In the genomic region with DNA sequence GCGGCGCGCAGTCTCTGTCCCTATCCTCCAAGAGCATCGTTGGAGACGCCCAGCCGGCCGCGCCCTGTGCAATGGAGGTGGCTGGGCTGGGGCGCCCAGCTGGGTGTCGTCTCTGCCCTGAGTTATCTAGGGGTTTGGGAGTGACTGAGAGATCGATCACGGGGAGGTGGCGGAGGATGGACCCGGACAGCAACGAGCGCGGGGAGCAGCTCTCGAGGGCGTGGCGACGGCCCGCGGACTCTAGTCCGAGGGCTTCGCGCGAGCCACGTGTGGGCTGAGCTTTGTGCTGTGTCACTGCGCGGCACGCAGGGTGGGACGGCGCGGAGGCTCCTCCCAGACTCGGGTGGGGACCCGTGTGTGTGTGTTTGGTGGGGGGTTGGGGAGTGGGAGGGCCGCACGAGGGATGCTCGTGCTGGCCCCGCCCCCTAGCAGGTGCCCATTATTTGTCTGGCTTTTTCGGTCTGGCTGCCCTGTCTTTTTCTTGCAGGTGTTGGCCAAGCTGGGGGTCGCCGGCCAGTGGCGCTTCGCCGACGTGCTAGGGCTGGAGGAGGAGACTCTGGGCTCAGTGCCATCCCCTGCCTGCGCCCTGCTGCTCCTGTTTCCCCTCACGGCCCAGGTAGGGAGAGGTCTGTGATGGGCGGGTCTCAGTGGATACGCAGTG, we compare ENCODE assay signal across 8 mouse cellular contexts. TPM values are rescaled to one million over a fixed set of nuclear protein-coding genes. Genes with fewer than 3 reads are reported as not detected.
A peak's percentile ranks its signal among the peaks of the same experiment; 100 is the strongest.
DNase-seq lines count a peak whose midpoint lies in the region; TF ChIP-seq lines count a peak whose summit lies in the region.

No protein-coding gene starts in this region.

- peak overlapping the region; percentile 71 for H3K9ac ChIP-seq in ES-E14 (ENCODE audit: insufficient read depth, low read depth, low read length, poor library complexity, severe bottlenecking)

- peak overlapping the region; percentile 16; the same call in 1 of the 2 replicates for H3K27ac ChIP-seq in ES-E14 (ENCODE audit: insufficient read depth, low read depth, low read length, poor library complexity, severe bottlenecking)
- H3K27ac ChIP-seq in embryonic fibroblast, embryonic 13.5 days (ENCODE audit: insufficient read depth, low read length): no peak overlapping the region

- TF ChIP-seq CTCF in embryonic fibroblast, embryonic 13.5 days (IDR thresholded peaks at IDR 0.05; ENCODE audit: borderline replicate concordance, insufficient read depth, low read length): no peak

- intact Hi-C loops in heart, postnatal 36 days (cut with DNase I): no loop called here

- in situ Hi-C loops in ES-E14 (cut with MboI; ENCODE audit: low sequenced_read_pairs in 2 of 2, unreplicated experiment in 2 of 2): loop anchor here in 1 of 2 experiments (25.0 kb wide), 1 partner anchor 561 kb away; no protein-coding TSS in a partner anchor

- TF ChIP-seq POLR2A in embryonic fibroblast, embryonic 13.5 days (IDR thresholded peaks at IDR 0.05; ENCODE audit: low read depth, low read length): no peak

- H3K36me3 ChIP-seq in ES-E14 (ENCODE audit: control insufficient read depth, insufficient read depth, low read length, poor library complexity, severe bottlenecking): peaks cover 27% of the 10 kb centered on the region

- H3K4me1 ChIP-seq in ES-E14 (ENCODE audit: control insufficient read depth in 2 of 2, insufficient read depth in 2 of 2, low read length in 2 of 2, poor library complexity in 1 of 2): peaks cover 2 to 10% of the 10 kb centered on the region in 2 experiments; a peak in 2 of 4 replicates
- H3K4me1 ChIP-seq in embryonic fibroblast, embryonic 13.5 days (ENCODE audit: control insufficient read depth, insufficient read depth, low read length): no peaks in the 10 kb centered on the region

- no peaks in the 10 kb centered on the region for H3K9me3 ChIP-seq in ES-E14 (ENCODE audit: control insufficient read depth, insufficient read depth, low read depth, low read length)

- H3K4me3 ChIP-seq in ES-E14 (ENCODE audit: insufficient read depth in 1 of 2, low read depth in 1 of 2, low read length in 2 of 2, poor library complexity in 1 of 2, severe bottlenecking in 1 of 2): peak overlapping the region; percentile 66 to 78
- peak overlapping the region; percentile 64 for H3K4me3 ChIP-seq in embryonic fibroblast, embryonic 13.5 days (ENCODE audit: insufficient read depth, low read length)

- no peak for DNase-seq in ES-E14 (ENCODE audit: low read depth, low spot score)
- peak; percentile 38 to 70 for DNase-seq in adrenal gland, postnatal 36 days
- peak; percentile 21 to 34 for DNase-seq in heart, postnatal 36 days
- peak; percentile 72 to 78 for DNase-seq in layer of hippocampus, postnatal 14 days (ENCODE audit: low spot score in 2 of 2)
- peak; percentile 40 for DNase-seq in lung, postnatal 10 days
- peak; percentile 80 for DNase-seq in right cerebral cortex, postnatal 25 days
- no peak for DNase-seq in T-cell, adult 2 months (ENCODE audit: low spot score)

TF ChIP-seq in ES-E14, 5 proteins besides CTCF, POLR2A, EP300 and RAD21:
- TF ChIP-seq MAFK (IDR thresholded peaks at IDR 0.05; ENCODE audit: insufficient read depth, low read depth, low read length) (peak; percentile 84), HCFC1 (IDR thresholded peaks at IDR 0.05; ENCODE audit: borderline replicate concordance, insufficient read depth, low read length) (no peak)
TF ChIP-seq in ES-E14: peak in this region for 1.

RNA-seq across cellular contexts. Expression of a gene that starts 0.7 kb away (rescaled TPM):
- total RNA-seq in ES-E14 (2012; rRNA removed): 190 and 263 TPM in 2 replicates
- total RNA-seq in adrenal gland, postnatal 36 days (2021): 10 to 100 TPM; 53.4 to 87.8 TPM
- polyA plus RNA-seq in embryonic fibroblast, embryonic 13.5 days (2011; ENCODE audit: insufficient read length, low read depth, missing spikeins): 21.7 and 39.8 TPM in 2 replicates
- 1 to 10 TPM; 8.5 to 8.8 TPM for total RNA-seq in heart, postnatal 36 days (2021)
- total RNA-seq in layer of hippocampus, postnatal 14 days (2021): 1,000 to 10,000 TPM; 1,065 to 1,083 TPM

RNA-seq across cellular contexts. Expression of a gene that starts 58.0 kb away (rescaled TPM):
- 15.3 and 16.3 TPM in 2 replicates for total RNA-seq in ES-E14 (2012; rRNA removed)
- 10 to 100 TPM; 69.0 to 71.7 TPM for total RNA-seq in adrenal gland, postnatal 36 days (2021)
- polyA plus RNA-seq in embryonic fibroblast, embryonic 13.5 days (2011; ENCODE audit: insufficient read length, low read depth, missing spikeins): 71.9 and 88.0 TPM in 2 replicates
- total RNA-seq in heart, postnatal 36 days (2021): 10 to 100 TPM; 37.3 to 52.7 TPM
- 10 to 100 TPM; 63.0 to 68.4 TPM for total RNA-seq in layer of hippocampus, postnatal 14 days (2021)

Comparison
In these comparisons a context has a peak if more than half of its experiments do, and no peak if none do; other contexts are left out.
1. DNase-seq: peak in adrenal gland, postnatal 36 days (2 of 2), heart, postnatal 36 days (2 of 2), layer of hippocampus, postnatal 14 days (2 of 2), lung, postnatal 10 days (single experiment) and right cerebral cortex, postnatal 25 days (single experiment); none in ES-E14 (single experiment) and T-cell, adult 2 months (single experiment).
2. RNA of a gene that starts 0.7 kb away (total RNA-seq): 1,065 to 1,083 TPM in layer of hippocampus, postnatal 14 days, 190 to 263 TPM in ES-E14 and 53.4 to 87.8 TPM in adrenal gland, postnatal 36 days; 8.5 to 8.8 TPM in heart, postnatal 36 days; every median in the first group is over 4 times any median in the second.